Mouse (Mus musculus) lung, postnatal 0 days (tissue): ENCODE measurements at regions not wholly inside any gene's neighbourhood (a gene's known extent, or its start where the extent isn't known, plus 50 kb on each side); places are given as distances from the start of the nearest gene placed in this dataset.

Experiments used
- CTCF ChIP-seq: IDR thresholded peaks from 2 replicates; pipeline ENCODE4 v1.5.1; 2016; ENCODE audit warnings: antibody characterized with exemption, mild to moderate bottlenecking
- EP300 ChIP-seq: IDR thresholded peaks from 2 replicates; pipeline ENCODE4 v1.6.1; 2016; ENCODE audit warnings: antibody characterized with exemption, mild to moderate bottlenecking, control low read depth

DNA sequence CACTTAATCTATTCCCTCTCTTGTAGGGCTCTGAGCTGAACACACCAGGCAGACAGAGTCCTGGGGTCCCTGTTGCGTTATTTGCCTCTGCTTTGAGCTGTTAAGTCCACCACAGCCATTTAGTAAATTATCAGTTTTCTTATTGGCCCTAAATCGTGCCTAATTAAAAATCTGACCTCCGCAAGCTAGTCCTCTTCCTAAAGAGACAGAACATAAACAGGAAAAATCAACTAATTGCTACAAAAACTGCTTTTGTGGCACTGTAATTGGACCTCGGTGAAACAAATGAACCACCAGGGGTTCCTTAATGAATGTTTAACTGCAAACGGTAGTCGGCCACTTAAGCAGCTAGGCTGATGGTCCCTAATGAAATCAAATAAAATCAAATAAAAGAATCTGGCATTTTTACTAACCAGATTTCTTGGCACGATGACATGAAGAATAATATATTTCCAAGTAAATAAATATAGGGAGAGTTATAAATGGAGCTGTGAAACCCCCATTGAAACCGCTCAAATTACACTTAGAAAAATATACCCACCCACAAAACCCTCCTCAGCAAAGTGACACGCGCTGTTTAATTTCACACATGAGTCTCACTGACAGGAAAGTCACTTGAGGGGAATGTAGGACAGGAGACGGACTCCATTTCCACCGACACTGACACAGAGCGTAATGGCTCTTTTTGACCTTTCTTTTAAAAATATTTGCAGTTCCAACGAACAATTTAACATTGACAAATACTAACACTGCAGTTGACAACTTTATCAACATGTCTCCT lies 451.0 kb upstream of the Slc35b3 start:
- no peak for TF ChIP-seq CTCF
- no peak for TF ChIP-seq EP300
